Mouse (Mus musculus) lung, embryonic 16.5 days (tissue): ENCODE measurements around the gene Slc35g3. TPM values are rescaled to one million over a fixed set of nuclear protein-coding genes. Genes with fewer than 3 reads are reported as not detected.

ENCODE experiments used
- ATAC-seq: fragments of 200-750 bp; cut with Nextera tagmentation; 2 replicates; pipeline ENCODE4 v1.8.0; 2017; ENCODE audit warnings: low read depth, mild to moderate bottlenecking, moderate library complexity
- H3K27ac ChIP-seq: fragments of 300-500 bp; sonication (generic); 2 replicates; pipeline ENCODE4 v1.5.1; 2014; ENCODE audit warnings: mild to moderate bottlenecking, control low read depth, low read length
- H3K27me3 ChIP-seq: fragments of 300-500 bp; sonication (generic); 2 replicates; pipeline ENCODE4 v1.6.1; 2014; ENCODE audit warnings: low read depth, low read length, mixed read lengths; ENCODE audit not compliant: control insufficient read depth, insufficient read depth
- H3K36me3 ChIP-seq: fragments of 300-500 bp; sonication (generic); 2 replicates; pipeline ENCODE4 v1.6.1; 2014; ENCODE audit warnings: low read length; ENCODE audit not compliant: control insufficient read depth, insufficient read depth
- H3K4me1 ChIP-seq: fragments of 300-500 bp; sonication (generic); replicated peaks from 2 replicates; pipeline ENCODE4 v1.6.1; 2014; ENCODE audit warnings: low read length, mixed read lengths; ENCODE audit not compliant: control insufficient read depth, insufficient read depth
- H3K4me2 ChIP-seq: fragments of 300-500 bp; sonication (generic); 2 replicates; pipeline ENCODE4 v1.6.1; 2014; ENCODE audit warnings: low read depth, low read length, control low read depth
- H3K4me3 ChIP-seq: fragments of 300-500 bp; sonication (generic); 2 replicates; pipeline ENCODE4 v1.5.1; 2014; ENCODE audit warnings: mild to moderate bottlenecking, low read length, control low read depth
- H3K9ac ChIP-seq: fragments of 300-500 bp; sonication (generic); 2 replicates; pipeline ENCODE4 v1.6.1; 2014; ENCODE audit warnings: low read length, control low read depth
- H3K9me3 ChIP-seq: fragments of 300-500 bp; sonication (generic); 2 replicates; pipeline ENCODE4 v1.6.1; 2016; ENCODE audit warnings: low read length; ENCODE audit not compliant: control insufficient read depth
- WGBS: fragments of 180-500 bp; shearing (Covaris S2); extraction: QIAGEN DNeasy Blood & Tissue Kit; methylation state at CpG from one replicate; pipeline ENCODE4 v1.1.7; 2014; 5-methylcytosine and 5-hydroxymethylcytosine counted together
- polyA plus RNA-seq: library from polyadenylated mRNA; unstranded; fragments of >200 nt; fragmentation: Nextera tagmentation; extraction: Ambion mirVana; gene quantifications from 2 replicates; pipeline ENCODE4 v1.2.1, GENCODE M21; 2015

The Slc35g3 gene
- polyA plus RNA-seq, 1 experiment from 2014 or later: 0.36 TPM

DNA sequence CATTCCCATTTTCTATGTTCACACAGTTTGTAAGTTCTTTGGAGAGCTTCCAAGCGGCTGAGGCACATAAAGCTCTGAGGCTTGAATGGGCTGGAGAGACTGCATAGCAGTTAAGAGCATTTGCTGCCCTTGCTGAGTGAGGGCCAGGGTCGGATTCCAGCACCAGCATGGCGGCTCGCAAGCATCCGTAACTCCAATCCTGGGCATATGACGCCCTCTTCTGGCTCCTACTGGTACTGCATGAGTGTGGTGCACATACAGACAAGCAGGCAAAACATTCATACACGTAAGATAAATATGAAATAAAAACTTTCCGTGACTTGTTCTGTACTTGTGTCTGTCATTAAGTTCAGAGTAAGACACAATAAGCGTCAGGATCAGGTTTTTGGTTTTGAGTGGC is 46.3 kb downstream of the Slc35g3 start:
- no peak for ATAC-seq
- no peaks in the 10 kb centered on the region for H3K9me3 ChIP-seq
- no peak overlapping the region; the same call in 1 of the 2 replicates for H3K27ac ChIP-seq
- peaks cover 2% of the 10 kb centered on the region; the same call in 1 of the 2 replicates for H3K4me1 ChIP-seq
- 58% methylated on average over 9 of the region's 9 CpGs for WGBS
- H3K27me3 ChIP-seq: no peaks in the 10 kb centered on the region
- H3K36me3 ChIP-seq: no peaks in the 10 kb centered on the region
- H3K4me2 ChIP-seq: no peak overlapping the region
- no peak overlapping the region for H3K4me3 ChIP-seq
- H3K9ac ChIP-seq: no peak overlapping the region

- 63% methylated on average over 18 of the region's 18 CpGs for WGBS
- ATAC-seq: no peak
- Histone ChIP-seq H3K9ac (no peak overlapping the region), H3K4me3 (no peak overlapping the region), H3K4me1 (peaks cover 2% of the 10 kb centered on the region; the same call in 1 of the 2 replicates), H3K27ac (no peak overlapping the region), H3K36me3 (no peaks in the 10 kb centered on the region), H3K4me2 (no peak overlapping the region), H3K9me3 (no peaks in the 10 kb centered on the region), H3K27me3 (no peaks in the 10 kb centered on the region)
These were observed 47.0 kb downstream of the Slc35g3 start for GRCm38 (mm10) chr11:69714636-69715329.

DNA sequence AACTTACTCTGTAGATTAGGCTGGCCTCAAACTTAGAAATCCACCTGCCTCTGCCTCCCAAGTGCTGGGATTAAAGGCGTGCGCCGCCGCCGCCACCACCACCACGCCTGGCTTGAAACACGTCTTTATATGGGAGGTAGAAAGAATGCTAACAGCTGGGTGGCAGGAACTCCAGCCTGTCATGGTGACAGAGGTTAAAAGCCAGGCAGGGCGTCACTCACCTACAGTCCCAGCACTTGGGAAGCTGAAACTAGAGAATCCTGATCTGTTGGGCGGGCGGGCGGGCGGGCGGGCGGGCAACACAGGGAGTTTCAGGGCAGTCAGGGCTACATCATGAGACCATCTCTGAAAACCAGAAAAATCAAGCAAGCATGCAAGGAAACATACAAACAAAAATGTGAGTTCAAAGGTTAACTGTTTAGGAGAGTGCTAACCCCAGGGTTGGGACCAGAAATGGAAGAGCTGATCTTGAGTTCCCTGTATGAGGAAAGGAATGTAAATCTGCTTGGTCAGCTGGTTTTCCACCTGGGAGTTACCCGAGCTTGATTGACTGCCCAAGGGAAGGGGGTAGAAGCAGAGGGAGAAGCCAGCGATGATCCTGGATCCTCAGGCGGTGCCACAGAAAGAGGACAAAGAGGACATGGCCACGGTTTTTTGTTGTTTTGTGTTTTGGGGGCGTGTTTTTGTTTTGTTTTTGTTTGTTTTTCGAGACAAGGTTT is 48.7 kb downstream of the Slc35g3 start:
- Histone ChIP-seq H3K36me3 (no peaks in the 10 kb centered on the region), H3K27ac (no peak overlapping the region), H3K4me2 (no peak overlapping the region), H3K9ac (no peak overlapping the region), H3K9me3 (no peaks in the 10 kb centered on the region), H3K4me1 (peaks cover 2% of the 10 kb centered on the region; the same call in 1 of the 2 replicates), H3K27me3 (no peaks in the 10 kb centered on the region), H3K4me3 (no peak overlapping the region)
- ATAC-seq: no peak
- WGBS: 77% methylated on average over 20 of the region's 20 CpGs

DNA sequence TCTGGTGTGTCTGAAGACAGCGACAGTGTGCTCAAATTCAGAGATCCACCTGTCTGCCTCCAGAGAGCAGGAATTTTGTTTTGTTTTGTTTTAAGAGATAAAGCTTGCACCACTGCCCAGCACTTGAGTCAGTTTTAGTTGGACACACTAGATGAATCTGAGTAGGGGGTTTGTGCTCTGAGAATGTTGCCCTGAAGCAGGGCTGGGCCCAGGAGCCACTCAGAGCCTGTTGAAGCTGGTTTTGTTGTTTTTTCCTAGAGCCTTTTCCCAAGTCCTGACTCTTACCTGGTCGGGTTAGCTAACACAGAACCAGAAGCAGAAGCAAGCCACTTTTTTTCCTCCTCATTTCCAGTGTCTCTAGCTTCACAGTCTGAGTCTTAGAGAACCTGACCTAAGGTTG is 50.7 kb downstream of the Slc35g3 start:
- H3K27me3 ChIP-seq: no peaks in the 10 kb centered on the region
- no peak overlapping the region for H3K4me2 ChIP-seq
- no peaks in the 10 kb centered on the region for H3K36me3 ChIP-seq
- H3K9me3 ChIP-seq: no peaks in the 10 kb centered on the region
- no peak for ATAC-seq
- no peak overlapping the region for H3K4me3 ChIP-seq
- 67% methylated on average over 2 of the region's 2 CpGs for WGBS
- peaks cover under 1% of the 10 kb centered on the region; the same call in 1 of the 2 replicates for H3K4me1 ChIP-seq
- H3K27ac ChIP-seq: no peak overlapping the region
- H3K9ac ChIP-seq: no peak overlapping the region

DNA sequence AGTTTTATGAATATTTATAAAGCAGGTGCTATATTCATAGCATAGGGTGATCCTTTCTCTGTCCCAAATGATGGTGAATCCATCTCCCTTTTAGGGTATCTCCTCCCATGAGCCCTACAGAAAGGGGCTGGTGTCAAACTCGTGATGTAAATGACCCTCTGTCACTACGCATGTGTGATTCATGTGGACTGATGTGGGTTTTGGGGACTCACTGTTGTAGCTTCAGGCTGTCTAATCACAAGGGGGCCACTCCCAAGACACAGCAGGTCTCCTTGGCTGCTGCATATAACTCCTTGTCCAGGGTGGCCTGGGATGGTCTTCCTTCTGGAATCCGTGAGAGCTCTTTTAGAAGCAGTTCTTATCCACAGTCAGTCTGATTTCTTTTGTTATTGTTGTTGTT is 51.3 kb downstream of the Slc35g3 start:
- no peaks in the 10 kb centered on the region for H3K36me3 ChIP-seq

More for the DNA sequence above, 51.3 kb downstream of the Slc35g3 start:
- Histone ChIP-seq H3K9ac (no peak overlapping the region), H3K4me3 (no peak overlapping the region), H3K27me3 (no peaks in the 10 kb centered on the region), H3K4me2 (no peak overlapping the region), H3K4me1 (no peaks in the 10 kb centered on the region), H3K9me3 (no peaks in the 10 kb centered on the region), H3K27ac (no peak overlapping the region)
- ATAC-seq: no peak
- 77% methylated on average over 3 of the region's 3 CpGs for WGBS

Other genes with a start within 250 kb of the Slc35g3 start
- 1.9 TPM in 2 replicates for gene Dnah2, start 212.9 kb downstream of the Slc35g3 start, polyA plus RNA-seq
- 5.6 and 5.7 TPM in 2 replicates for gene Efnb3, start 201.8 kb downstream of the Slc35g3 start, polyA plus RNA-seq
- gene Wrap53, start 181.7 kb downstream of the Slc35g3 start, polyA plus RNA-seq: 26.2 and 29.2 TPM in 2 replicates
- 141 and 154 TPM in 2 replicates for gene Trp53, start 181.6 kb downstream of the Slc35g3 start, polyA plus RNA-seq
- 10.5 and 12.7 TPM in 2 replicates for gene Atp1b2, start 156.0 kb downstream of the Slc35g3 start, polyA plus RNA-seq
- gene Shbg, start 144.1 kb downstream of the Slc35g3 start, polyA plus RNA-seq: 0.15 TPM in 1 of 2 replicates, not detected in the other
- gene Sat2, start 139.9 kb downstream of the Slc35g3 start, polyA plus RNA-seq: 15.2 and 19.2 TPM in 2 replicates
- gene Fxr2, start 129.0 kb downstream of the Slc35g3 start, polyA plus RNA-seq: 22.2 and 22.6 TPM in 2 replicates
- gene Sox15, start 106.7 kb downstream of the Slc35g3 start, polyA plus RNA-seq: 0.54 TPM in 1 of 2 replicates, not detected in the other
- 65.5 and 71.0 TPM in 2 replicates for gene Mpdu1, start 99.3 kb downstream of the Slc35g3 start, polyA plus RNA-seq
- gene Cd68, start 95.8 kb downstream of the Slc35g3 start, polyA plus RNA-seq: 19.2 and 19.4 TPM in 2 replicates
- 539 and 624 TPM in 2 replicates for gene Eif4a1, start 89.5 kb downstream of the Slc35g3 start, polyA plus RNA-seq
- 69.3 and 70.6 TPM in 2 replicates for gene Senp3, start 79.9 kb downstream of the Slc35g3 start, polyA plus RNA-seq
- 0.89 and 1.2 TPM in 2 replicates for gene Tnfsf13, start 76.2 kb downstream of the Slc35g3 start, polyA plus RNA-seq
- 10.6 and 12.8 TPM in 2 replicates for gene Tnfsf12, start 66.1 kb downstream of the Slc35g3 start, polyA plus RNA-seq
- gene Tnfsfm13, start 65.9 kb downstream of the Slc35g3 start, polyA plus RNA-seq: 5.0 and 5.4 TPM in 2 replicates
- gene Polr2a, start 3.3 kb downstream of the Slc35g3 start, polyA plus RNA-seq: 24.1 and 25.3 TPM in 2 replicates
- gene Zbtb4, start 3.9 kb upstream of the Slc35g3 start, polyA plus RNA-seq: 3.5 and 4.9 TPM in 2 replicates
- gene Chrnb1, start 34.0 kb upstream of the Slc35g3 start, polyA plus RNA-seq: 18.6 and 20.7 TPM in 2 replicates
- 1.0 and 1.7 TPM in 2 replicates for gene Fgf11, start 39.9 kb upstream of the Slc35g3 start, polyA plus RNA-seq
- gene Tmem102, start 43.7 kb upstream of the Slc35g3 start, polyA plus RNA-seq: 6.5 and 8.6 TPM in 2 replicates
- not detected in 2 replicates for gene Gm39566, start 53.3 kb upstream of the Slc35g3 start, polyA plus RNA-seq
- gene Spem2, start 56.5 kb upstream of the Slc35g3 start, polyA plus RNA-seq: not detected in 2 replicates
- gene Spem1, start 60.2 kb upstream of the Slc35g3 start, polyA plus RNA-seq: not detected in 2 replicates
- gene Nlgn2, start 75.8 kb upstream of the Slc35g3 start, polyA plus RNA-seq: 4.4 and 5.0 TPM in 2 replicates
- 443 and 452 TPM in 2 replicates for gene Tmem256, start 76.5 kb upstream of the Slc35g3 start, polyA plus RNA-seq
- 115 and 137 TPM in 2 replicates for gene Plscr3, start 84.4 kb upstream of the Slc35g3 start, polyA plus RNA-seq
- 10.8 and 11.8 TPM in 2 replicates for gene Tnk1, start 96.8 kb upstream of the Slc35g3 start, polyA plus RNA-seq
- gene Tmem95, start 116.0 kb upstream of the Slc35g3 start, polyA plus RNA-seq: not detected in 2 replicates
- 10.9 and 11.4 TPM in 2 replicates for gene Kctd11, start 119.4 kb upstream of the Slc35g3 start, polyA plus RNA-seq
- gene Acap1, start 133.6 kb upstream of the Slc35g3 start, polyA plus RNA-seq: 2.1 and 3.8 TPM in 2 replicates
- gene 2810408A11Rik, start 139.0 kb upstream of the Slc35g3 start, polyA plus RNA-seq: 7.9 and 8.6 TPM in 2 replicates
- 5.7 and 6.4 TPM in 2 replicates for gene Neurl4, start 139.1 kb upstream of the Slc35g3 start, polyA plus RNA-seq
- 85.1 and 87.8 TPM in 2 replicates for gene Gps2, start 151.9 kb upstream of the Slc35g3 start, polyA plus RNA-seq
- 1,390 and 1,410 TPM in 2 replicates for gene Eif5a, start 160.0 kb upstream of the Slc35g3 start, polyA plus RNA-seq
- gene Ybx2, start 173.8 kb upstream of the Slc35g3 start, polyA plus RNA-seq: 2.7 and 4.9 TPM in 2 replicates
- 17.1 and 17.2 TPM in 2 replicates for gene Slc2a4, start 186.2 kb upstream of the Slc35g3 start, polyA plus RNA-seq
- gene Cldn7, start 202.8 kb upstream of the Slc35g3 start, polyA plus RNA-seq: 172 and 202 TPM in 2 replicates
- 20.6 and 23.0 TPM in 2 replicates for gene Ctdnep1, start 219.2 kb upstream of the Slc35g3 start, polyA plus RNA-seq
- gene Elp5, start 220.5 kb upstream of the Slc35g3 start, polyA plus RNA-seq: 98.4 and 99.2 TPM in 2 replicates
- gene Gabarap, start 229.2 kb upstream of the Slc35g3 start, polyA plus RNA-seq: 515 and 536 TPM in 2 replicates
- gene Phf23, start 233.8 kb upstream of the Slc35g3 start, polyA plus RNA-seq: 58.1 and 59.5 TPM in 2 replicates
- gene Dvl2, start 238.6 kb upstream of the Slc35g3 start, polyA plus RNA-seq: 30.1 and 30.7 TPM in 2 replicates